In the genomic region with DNA sequence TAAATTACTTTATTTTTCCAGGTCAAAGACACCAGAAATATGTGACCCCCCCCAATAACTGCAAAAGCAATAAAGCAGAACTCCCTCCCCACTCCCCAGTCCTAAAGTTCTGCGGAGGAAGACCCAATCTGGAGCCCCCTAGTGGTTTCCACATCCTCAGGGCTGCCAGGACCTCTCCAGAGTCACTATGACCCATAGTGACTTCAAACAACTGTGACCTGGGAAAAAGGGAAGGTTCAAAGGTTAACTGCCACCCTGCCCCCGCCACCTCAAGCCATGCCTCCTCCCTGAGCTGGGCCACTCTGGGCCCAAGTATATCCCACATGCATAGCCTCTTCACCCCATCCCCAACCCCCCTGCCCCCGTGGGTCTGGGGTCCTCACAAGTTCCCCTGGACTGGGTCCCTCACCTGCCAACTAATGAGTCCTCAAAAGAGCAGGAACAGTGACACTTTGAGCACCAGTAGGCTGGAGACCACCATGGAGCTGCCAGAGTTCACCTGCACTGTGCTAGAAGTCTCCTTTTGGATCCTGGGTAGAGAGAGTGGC, we compare ENCODE assay signal across 17 mouse cellular contexts. TPM values are rescaled to one million over a fixed set of nuclear protein-coding genes. Genes with fewer than 3 reads are reported as not detected.
A peak's percentile ranks its signal among the peaks of the same experiment; 100 is the strongest.
DNase-seq lines count a peak whose midpoint lies in the region; ATAC-seq and TF ChIP-seq lines count a peak whose summit lies in the region.
"Had no signal": no experiment of that assay in that cellular context is flagged by ENCODE, and none has a peak within 500 bp of the region (broad histone marks: within the 10 kb centered on the region; RNA-seq: fewer than 3 reads in every experiment).

No protein-coding gene starts in this region.

- intact Hi-C loops in left cerebral cortex, adult 2 months (cut with DNase I), result no loop called here
- intact Hi-C loops in left cerebral cortex, postnatal 14 days (cut with DNase I), result no loop called here

- H3K27me3 ChIP-seq in hindbrain, embryonic 15.5 days, result peaks cover 18% of the 10 kb centered on the region
- peaks cover 4% of the 10 kb centered on the region; the same call in 1 of the 2 replicates for H3K27me3 ChIP-seq in hindbrain, embryonic 11.5 days (ENCODE audit: control insufficient read depth, insufficient read depth, low read length)
- H3K27me3 ChIP-seq in E14TG2a.4 (ENCODE audit: insufficient read depth, low read length), result peaks cover 41% of the 10 kb centered on the region

- H3K4me1 ChIP-seq in hindbrain, embryonic 15.5 days (replicated peaks), result peaks cover 8% of the 10 kb centered on the region
- H3K4me1 ChIP-seq in hindbrain, embryonic 11.5 days (replicated peaks; ENCODE audit: control insufficient read depth, insufficient read depth, low read length), result no peaks in the 10 kb centered on the region; the same call in 1 of the 2 replicates
- H3K4me1 ChIP-seq in E14TG2a.4 (replicated peaks; ENCODE audit: low read depth, low read length), result peaks cover 69% of the 10 kb centered on the region

- no peak overlapping the region for H3K27ac ChIP-seq in hindbrain, embryonic 15.5 days (replicated peaks)
- H3K27ac ChIP-seq in hindbrain, embryonic 11.5 days (ENCODE audit: low read depth, low read length), result no peak overlapping the region
- H3K27ac ChIP-seq in left cerebral cortex, adult 2 months, result no peak overlapping the region
- H3K27ac ChIP-seq: limb, embryonic 12.5 days; midbrain, embryonic 13.5 days had no signal

- H3K9me3 ChIP-seq in hindbrain, embryonic 15.5 days, result no peaks in the 10 kb centered on the region
- H3K9me3 ChIP-seq in hindbrain, embryonic 11.5 days (ENCODE audit: control insufficient read depth, low read length), result no peaks in the 10 kb centered on the region
- H3K9me3 ChIP-seq in E14TG2a.4 (ENCODE audit: low read length), result no peaks in the 10 kb centered on the region
- H3K9me3 ChIP-seq: limb, embryonic 12.5 days; midbrain, embryonic 13.5 days had no signal

- WGBS in hindbrain, embryonic 15.5 days, result 41% methylated on average over 3 of the region's 3 CpGs
- 38% methylated on average over 3 of the region's 3 CpGs for WGBS in hindbrain, embryonic 11.5 days

- H3K36me3 ChIP-seq in hindbrain, embryonic 15.5 days, result no peaks in the 10 kb centered on the region
- no peaks in the 10 kb centered on the region for H3K36me3 ChIP-seq in hindbrain, embryonic 11.5 days (ENCODE audit: control insufficient read depth, insufficient read depth, low read length)
- H3K36me3 ChIP-seq in E14TG2a.4 (ENCODE audit: insufficient read depth, low read length), result peaks cover 15% of the 10 kb centered on the region
- H3K36me3 ChIP-seq: limb, embryonic 12.5 days; midbrain, embryonic 13.5 days had no signal

- H3K4me3 ChIP-seq in hindbrain, embryonic 15.5 days, result no peak overlapping the region
- H3K4me3 ChIP-seq in hindbrain, embryonic 11.5 days (ENCODE audit: low read depth, low read length), result no peak overlapping the region
- H3K4me3 ChIP-seq in left cerebral cortex, adult 2 months, result no peak overlapping the region
- H3K4me3 ChIP-seq in E14TG2a.4 (replicated peaks; ENCODE audit: low read length), result no peak overlapping the region
- H3K4me3 ChIP-seq: limb, embryonic 12.5 days; midbrain, embryonic 13.5 days had no signal

- H3K4me2 ChIP-seq in hindbrain, embryonic 15.5 days, result no peak overlapping the region
- no peak overlapping the region for H3K4me2 ChIP-seq in hindbrain, embryonic 11.5 days (replicated peaks; ENCODE audit: low read depth, low read length)
- H3K4me2 ChIP-seq: limb, embryonic 12.5 days; midbrain, embryonic 13.5 days had no signal

- no peak for TF ChIP-seq POLR2A in brain, embryonic 14.5 days (IDR thresholded peaks at IDR 0.05; ENCODE audit: borderline replicate concordance, extremely low read depth, insufficient read depth, insufficient read length, poor library complexity, severe bottlenecking)

- TF ChIP-seq CTCF in left cerebral cortex, adult 2 months (IDR thresholded peaks at IDR 0.05), result peak; percentile 13; the same call in 1 of the 2 replicates
- TF ChIP-seq CTCF in E14TG2a.4 (conservative IDR thresholded peaks at IDR 0.05; ENCODE audit: low read length), result peak; percentile 25
- peak; percentile 19; the same call in 1 of the 2 replicates for TF ChIP-seq CTCF in brain, embryonic 14.5 days (IDR thresholded peaks at IDR 0.05; ENCODE audit: borderline replicate concordance, extremely low read depth, insufficient read depth, insufficient read length)

- H3K9ac ChIP-seq in hindbrain, embryonic 15.5 days, result no peak overlapping the region
- no peak overlapping the region for H3K9ac ChIP-seq in hindbrain, embryonic 11.5 days (ENCODE audit: low read depth, low read length)
- H3K9ac ChIP-seq: limb, embryonic 12.5 days; midbrain, embryonic 13.5 days had no signal

- no peak for DNase-seq in hindbrain, embryonic 11.5 days (ENCODE audit: low spot score)
- no peak for DNase-seq in left cerebral cortex, adult 2 months (ENCODE audit: extremely low spot score in 1 of 2, low spot score in 2 of 2)
- DNase-seq in left cerebral cortex, postnatal 14 days (ENCODE audit: low spot score in 2 of 2), result no peak
- no peak for DNase-seq in brain, embryonic 14.5 days (ENCODE audit: low read depth)
- DNase-seq: cerebellum, adult 9-11 months; gastrocnemius, postnatal 14 days; heart, postnatal 36 days; lung, adult 2 months; thymus, adult 2 months had no signal

- ATAC-seq in hindbrain, embryonic 15.5 days (ENCODE audit: low FRiP score, low read depth), result 0 out of 2 replicates have a peak, but pooled peaks have one; percentile 20
- no peak for ATAC-seq in hindbrain, embryonic 11.5 days (ENCODE audit: low FRiP score)
- no peak for ATAC-seq in monocyte, adult 5-6 weeks (replicated peaks; ENCODE audit: insufficient number of reproducible peaks, low FRiP score, low TSS enrichment, poor library complexity, severe bottlenecking)
- ATAC-seq: midbrain, embryonic 13.5 days had no signal

RNA-seq across cellular contexts. Expression of a gene that starts 2.9 kb away (rescaled TPM):
- polyA plus RNA-seq in hindbrain, embryonic 15.5 days (2015; fragmentation: Nextera tagmentation; extraction: Ambion mirVana), result 11.3 and 19.5 TPM in 2 replicates
- polyA plus RNA-seq in hindbrain, embryonic 11.5 days (2014; fragmentation: Nextera tagmentation; extraction: Ambion mirVana), result 2.2 and 5.7 TPM in 2 replicates
- 1 to 10 TPM; 3.5 to 4.0 TPM for total RNA-seq in left cerebral cortex, adult 2 months (2021)
- 1 to 10 TPM; 2.8 to 4.2 TPM for total RNA-seq in left cerebral cortex, postnatal 14 days (2021)
- 11.4 and 18.1 TPM in 2 replicates for polyA plus RNA-seq in brain, embryonic 14.5 days (2012; rRNA removed)
- total RNA-seq in monocyte, adult 5-6 weeks (2017), result 25.5 to 51.2 TPM (median 32.9 TPM) in 3 replicates

RNA-seq across cellular contexts. Expression of a gene that starts 8.4 kb away (rescaled TPM):
- 60.3 and 61.7 TPM in 2 replicates for polyA plus RNA-seq in hindbrain, embryonic 15.5 days (2015; fragmentation: Nextera tagmentation; extraction: Ambion mirVana)
- polyA plus RNA-seq in hindbrain, embryonic 11.5 days (2014; fragmentation: Nextera tagmentation; extraction: Ambion mirVana), result 54.3 and 61.1 TPM in 2 replicates
- 10 to 100 TPM; 37.2 to 37.6 TPM for total RNA-seq in left cerebral cortex, adult 2 months (2021)
- total RNA-seq in left cerebral cortex, postnatal 14 days (2021), result 10 to 100 TPM; 32.9 to 38.5 TPM
- 74.0 and 112 TPM in 2 replicates for polyA plus RNA-seq in brain, embryonic 14.5 days (2012; rRNA removed)
- 13.9 to 34.3 TPM (median 20.5 TPM) in 3 replicates for total RNA-seq in monocyte, adult 5-6 weeks (2017)

RNA-seq across cellular contexts. Expression of a gene that starts 8.8 kb away (rescaled TPM):
- 0.31 and 0.41 TPM in 2 replicates for polyA plus RNA-seq in hindbrain, embryonic 15.5 days (2015; fragmentation: Nextera tagmentation; extraction: Ambion mirVana)
- 0.51 and 0.71 TPM in 2 replicates for polyA plus RNA-seq in hindbrain, embryonic 11.5 days (2014; fragmentation: Nextera tagmentation; extraction: Ambion mirVana)
- total RNA-seq in left cerebral cortex, adult 2 months (2021), result not detected
- not detected for total RNA-seq in left cerebral cortex, postnatal 14 days (2021)
- polyA plus RNA-seq in brain, embryonic 14.5 days (2012; rRNA removed), result 0.11 and 0.56 TPM in 2 replicates
- not detected in 3 replicates for total RNA-seq in monocyte, adult 5-6 weeks (2017)
- total RNA-seq: adrenal gland, adult 18-20 months; heart, postnatal 36 days; left cerebral cortex, adult 18-20 months had no signal
- polyA plus RNA-seq: small intestine, adult 2 months had no signal

RNA-seq across cellular contexts. Expression of a gene that starts 22.8 kb away (rescaled TPM):
- polyA plus RNA-seq in hindbrain, embryonic 15.5 days (2015; fragmentation: Nextera tagmentation; extraction: Ambion mirVana), result 9.5 and 10.9 TPM in 2 replicates
- polyA plus RNA-seq in hindbrain, embryonic 11.5 days (2014; fragmentation: Nextera tagmentation; extraction: Ambion mirVana), result 35.3 and 37.2 TPM in 2 replicates
- total RNA-seq in left cerebral cortex, adult 2 months (2021), result 1 to 10 TPM; 8.5 to 9.1 TPM
- 1 to 10 TPM; 6.6 to 7.6 TPM for total RNA-seq in left cerebral cortex, postnatal 14 days (2021)
- polyA plus RNA-seq in brain, embryonic 14.5 days (2012; rRNA removed), result 10.1 and 13.0 TPM in 2 replicates
- not detected in 3 replicates for total RNA-seq in monocyte, adult 5-6 weeks (2017)

RNA-seq across cellular contexts. Expression of a gene that starts 24.3 kb away (rescaled TPM):
- 0.21 and 0.38 TPM in 2 replicates for polyA plus RNA-seq in hindbrain, embryonic 15.5 days (2015; fragmentation: Nextera tagmentation; extraction: Ambion mirVana)
- polyA plus RNA-seq in hindbrain, embryonic 11.5 days (2014; fragmentation: Nextera tagmentation; extraction: Ambion mirVana), result 0.28 and 0.47 TPM in 2 replicates
- total RNA-seq in left cerebral cortex, adult 2 months (2021), result not detected
- total RNA-seq in left cerebral cortex, postnatal 14 days (2021), result under 1 TPM in 1 of 2 experiments, not detected in 1; 0.22 TPM
- 0.07 and 0.16 TPM in 2 replicates for polyA plus RNA-seq in brain, embryonic 14.5 days (2012; rRNA removed)
- total RNA-seq in monocyte, adult 5-6 weeks (2017), result 0.29 TPM in 1 of 3 replicates, not detected in the others
- polyA plus RNA-seq: midbrain, embryonic 13.5 days had no signal
